Mouse (Mus musculus) cerebellum, adult 2 months (tissue): ENCODE measurements around the gene Polr2e.

ENCODE experiments used
- CTCF ChIP-seq: fragments of 200-500 bp; IDR thresholded peaks from 2 replicates; pipeline ENCODE4 v1.5.1; 2011; ENCODE audit warnings: low read depth, mild to moderate bottlenecking, control low read depth, low read length, moderate library complexity, borderline replicate concordance; ENCODE audit not compliant: insufficient read depth
- POLR2A ChIP-seq: fragments of 200-500 bp; IDR thresholded peaks from 2 replicates; pipeline ENCODE4 v1.6.1; 2011; ENCODE audit warnings: low read length, control low read depth, borderline replicate concordance; ENCODE audit not compliant: insufficient read depth

DNA sequence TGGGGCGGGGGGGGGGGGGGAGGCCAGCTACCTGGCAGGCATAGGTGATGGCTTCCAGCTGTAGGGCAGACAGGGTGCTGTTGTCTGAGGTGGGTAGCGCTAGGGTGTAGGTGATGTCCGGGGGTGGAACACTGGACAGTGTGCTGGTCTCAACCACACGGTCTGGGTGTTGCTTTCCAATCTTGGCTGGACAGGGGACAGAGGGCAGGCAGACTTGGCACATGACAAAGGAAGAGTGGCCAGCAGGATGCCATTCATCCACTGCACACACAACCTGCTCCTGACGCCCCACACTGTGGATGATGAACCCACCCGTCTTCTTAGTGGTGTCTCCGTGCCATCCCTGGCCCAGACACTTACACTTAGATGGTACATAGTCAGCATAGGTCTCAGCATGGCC, 29.7 kb upstream of the Polr2e start:
- TF ChIP-seq POLR2A (no peak), CTCF (no peak)
